ENCODE assay signal across 20 mouse cellular contexts in the genomic region with DNA sequence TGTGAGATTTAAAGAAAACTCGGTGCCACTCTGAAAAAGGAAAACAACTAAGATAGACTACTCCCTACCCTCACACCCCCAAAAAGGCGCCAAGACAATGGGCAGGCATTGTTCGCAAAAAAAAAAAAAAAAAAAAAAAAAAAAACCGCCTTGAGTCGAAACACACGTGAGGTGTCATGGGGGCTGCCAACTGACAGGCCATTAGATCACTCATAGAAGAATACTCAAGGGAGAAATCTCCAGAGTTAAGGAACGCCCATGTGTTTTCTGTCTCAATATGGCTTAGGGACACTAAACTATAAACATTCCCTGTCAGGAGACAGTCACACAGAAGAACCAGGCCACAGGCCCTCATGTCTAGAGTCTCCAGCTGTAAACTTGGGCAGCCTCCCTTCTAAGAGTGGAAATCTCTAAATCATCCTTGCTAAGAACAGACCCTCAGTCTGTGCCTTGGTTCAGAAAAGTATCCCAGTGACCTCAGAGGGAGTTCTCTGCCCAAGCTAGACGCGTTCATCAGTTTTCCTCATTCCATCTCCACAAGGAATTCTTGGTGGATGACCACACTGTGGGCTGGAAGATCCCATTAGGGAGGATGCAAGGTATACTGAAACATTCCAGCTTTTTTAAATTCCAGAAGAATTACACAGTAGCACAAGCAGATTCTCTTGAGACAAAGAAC. TPM values are rescaled to one million over a fixed set of nuclear protein-coding genes. Genes with fewer than 3 reads are reported as not detected.
A peak's percentile ranks its signal among the peaks of the same experiment; 100 is the strongest.
DNase-seq lines count a peak whose midpoint lies in the region; ATAC-seq and TF ChIP-seq lines count a peak whose summit lies in the region.
"Had no signal": no experiment of that assay in that cellular context is flagged by ENCODE, and none has a peak within 500 bp of the region (broad histone marks: within the 10 kb centered on the region; RNA-seq: fewer than 3 reads in every experiment).

No protein-coding gene starts in this region.

- H3K9ac ChIP-seq in limb, embryonic 14.5 days (ENCODE audit: low read depth, low read length, severe bottlenecking) = no peak overlapping the region
- H3K9ac ChIP-seq: limb, embryonic 12.5 days; liver, embryonic 14.5 days; neural tube, embryonic 15.5 days had no signal

- 57% methylated on average over 9 of the region's 9 CpGs for WGBS in limb, embryonic 14.5 days
- WGBS in limb, embryonic 10.5 days = 81% methylated on average over 9 of the region's 9 CpGs

- no peak for TF ChIP-seq CTCF in Patski (IDR thresholded peaks at IDR 0.05)

- no peaks in the 10 kb centered on the region for H3K27me3 ChIP-seq in limb, embryonic 14.5 days (ENCODE audit: control insufficient read depth, insufficient read depth, low read length)
- H3K27me3 ChIP-seq in limb, embryonic 10.5 days (ENCODE audit: low read depth, poor library complexity, severe bottlenecking) = no peaks in the 10 kb centered on the region
- H3K27me3 ChIP-seq in Patski = no peaks in the 10 kb centered on the region
- H3K27me3 ChIP-seq: limb, embryonic 12.5 days; neural tube, embryonic 15.5 days had no signal

- no peak overlapping the region for H3K27ac ChIP-seq in limb, embryonic 14.5 days (replicated peaks; ENCODE audit: low read depth, low read length)
- no peak overlapping the region for H3K27ac ChIP-seq in limb, embryonic 10.5 days
- H3K27ac ChIP-seq: gastrocnemius, adult 2 months; limb, embryonic 12.5 days; liver, embryonic 14.5 days; macrophage; neural tube, embryonic 15.5 days had no signal

- CTCF ChIA-PET in Patski (lab: Charles Lee) = interaction anchor here (0.9 to 1.5 kb wide), 3 partner anchors 12 to 18 kb away, joined by 3 to 8 read pairs (median 3); no protein-coding TSS in a partner anchor

- H3K36me3 ChIP-seq in limb, embryonic 14.5 days (ENCODE audit: control insufficient read depth, insufficient read depth, low read length) = peaks cover 4% of the 10 kb centered on the region; the same call in 1 of the 2 replicates
- peaks cover 60% of the 10 kb centered on the region for H3K36me3 ChIP-seq in limb, embryonic 10.5 days

- in situ Hi-C loops in Patski (cut with MboI; ENCODE audit: low pct_unique_long_range_greater_than_20kb) = no loop called here

- H3K9me3 ChIP-seq in limb, embryonic 14.5 days (ENCODE audit: control insufficient read depth, low read length) = no peaks in the 10 kb centered on the region
- no peaks in the 10 kb centered on the region for H3K9me3 ChIP-seq in limb, embryonic 10.5 days (replicated peaks)
- H3K9me3 ChIP-seq: limb, embryonic 12.5 days; neural tube, embryonic 15.5 days had no signal

- ATAC-seq in limb, embryonic 14.5 days (ENCODE audit: low FRiP score, low read depth) = 0 out of 2 replicates have a peak, but pooled peaks have one; percentile 37
- peak; percentile 95 for ATAC-seq in Patski
- ATAC-seq in activated CD4-positive, CD25-positive, alpha-beta regulatory T cell, adult 4 months = no peak

- H3K4me3 ChIP-seq in limb, embryonic 14.5 days (replicated peaks; ENCODE audit: low read length) = no peak overlapping the region
- H3K4me3 ChIP-seq in limb, embryonic 10.5 days = no peak overlapping the region
- H3K4me3 ChIP-seq: gastrocnemius, adult 2 months; limb, embryonic 12.5 days; neural tube, embryonic 15.5 days had no signal

- peaks cover 10% of the 10 kb centered on the region for H3K4me1 ChIP-seq in limb, embryonic 14.5 days (ENCODE audit: control insufficient read depth, insufficient read depth, low read length)
- no peaks in the 10 kb centered on the region; the same call in 1 of the 2 replicates for H3K4me1 ChIP-seq in limb, embryonic 10.5 days

- TF ChIP-seq POLR2A in limb, embryonic 14.5 days (IDR thresholded peaks at IDR 0.05; ENCODE audit: borderline replicate concordance, extremely low read depth, insufficient read depth, insufficient read length) = no peak

- POLR2A ChIA-PET in Patski (lab: Charles Lee) = no interaction called here

- H3K4me2 ChIP-seq in limb, embryonic 14.5 days (replicated peaks; ENCODE audit: low read depth, low read length, severe bottlenecking) = no peak overlapping the region
- H3K4me2 ChIP-seq: heart, embryonic 11.5 days; limb, embryonic 12.5 days; midbrain, embryonic 11.5 days; neural tube, embryonic 15.5 days had no signal

- DNase-seq in heart, adult 11 months = peak; percentile 66
- DNase-seq in heart, postnatal 4 days = no peak
- DNase-seq in limb, embryonic 14.5 days (ENCODE audit: low spot score) = no peak
- no peak for DNase-seq in limb, embryonic 10.5 days (ENCODE audit: low spot score)
- DNase-seq in 3134 (ENCODE audit: extremely low read depth, insufficient read length, low spot score) (peak; percentile 70), Patski (ENCODE audit: low read depth, low spot score) (no peak)
- DNase-seq in right cerebral cortex, adult 18-20 months = no peak
- DNase-seq: adrenal gland, postnatal 14 days; cerebellum, postnatal 14 days; gastrocnemius, adult 2 months; kidney, adult 9 months; right cerebral cortex, postnatal 25 days; thymus, postnatal 14 days had no signal

RNA-seq across cellular contexts. Expression of gene Basp1, which starts 17.5 kb away (rescaled TPM):
- total RNA-seq in heart, postnatal 4 days (2021) = 10 to 100 TPM; 13.7 to 15.5 TPM
- polyA plus RNA-seq in limb, embryonic 14.5 days (2012; rRNA removed) = 108 and 123 TPM in 2 replicates
- polyA plus RNA-seq in limb, embryonic 14.5 days (2014; fragmentation: Nextera tagmentation; extraction: Ambion mirVana) = 64.9 and 71.9 TPM in 2 replicates
- 41.1 and 43.1 TPM in 2 replicates for polyA plus RNA-seq in limb, embryonic 10.5 days (2016; fragmentation: Nextera tagmentation; extraction: Ambion mirVana)
- polyA plus RNA-seq in Patski (2021) = 113 TPM
- polyA plus RNA-seq in activated CD4-positive, CD25-positive, alpha-beta regulatory T cell, adult 4 months (2017; shearing (Covaris generic)) = not detected

Comparison
In these comparisons a context has a peak if more than half of its experiments do, and no peak if none do; other contexts are left out.
1. DNase-seq: peak in heart, adult 11 months (single experiment) and 3134 (single experiment); none in heart, postnatal 4 days (single experiment), limb, embryonic 14.5 days (single experiment), limb, embryonic 10.5 days (single experiment), Patski (single experiment) and right cerebral cortex, adult 18-20 months (single experiment).
2. RNA of gene Basp1, which starts 17.5 kb away (polyA plus RNA-seq): 64.9 to 123 TPM in limb, embryonic 14.5 days, 113 TPM in Patski (single experiment) and 41.1 to 43.1 TPM in limb, embryonic 10.5 days; not detected in activated CD4-positive, CD25-positive, alpha-beta regulatory T cell, adult 4 months; every median in the first group is over 10 times any median in the second.